Mouse (Mus musculus) heart, adult 2 months (tissue): ENCODE data around the gene Tiam1.

ENCODE experiments used
- CTCF ChIP-seq: fragments of 200-600 bp; IDR thresholded peaks from 2 replicates; pipeline ENCODE4 v1.8.1; 2022; ENCODE audit warnings: antibody characterized with exemption, mild to moderate bottlenecking, moderate library complexity
- EP300 ChIP-seq: fragments of 200-500 bp; IDR thresholded peaks from 2 replicates; pipeline ENCODE4 v1.6.1; 2011; ENCODE audit warnings: low read depth, low read length, control low read depth; ENCODE audit not compliant: insufficient read depth
- POLR2A ChIP-seq: fragments of 200-500 bp; IDR thresholded peaks from 2 replicates; pipeline ENCODE4 v1.6.1; 2011; ENCODE audit warnings: mild to moderate bottlenecking, low read depth, low read length, control low read depth; ENCODE audit not compliant: insufficient read depth

DNA sequence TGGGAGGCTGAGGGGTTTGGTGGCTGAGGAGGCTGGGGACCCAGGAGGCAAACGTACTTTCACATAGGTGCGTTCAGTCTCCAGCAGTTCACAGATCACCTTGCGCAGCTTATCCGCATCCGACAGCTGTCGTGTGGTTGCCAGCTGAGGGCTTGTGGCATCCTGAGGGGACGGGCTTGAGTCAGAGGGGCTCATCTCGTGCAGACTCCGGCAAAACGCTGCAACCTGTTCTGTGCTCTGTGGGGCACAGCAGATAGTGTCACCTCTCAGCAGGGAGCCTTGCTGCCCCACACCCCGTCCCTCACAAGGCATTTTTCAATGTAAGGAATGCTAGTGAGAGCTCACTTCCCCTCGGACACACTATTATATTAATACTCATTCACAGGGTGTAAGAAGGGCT lies 330.7 kb downstream of the Tiam1 start:
- TF ChIP-seq CTCF (no peak), POLR2A (no peak), EP300 (no peak)
